Mouse (Mus musculus) midbrain, embryonic 16.5 days (tissue): ENCODE results near the gene Capn12. TPM values are rescaled to one million over a fixed set of nuclear protein-coding genes. Genes with fewer than 3 reads are reported as not detected.
"Not testable (repeated sequence)": the region's sequence is repeated elsewhere in the genome, so short reads cannot be mapped to it uniquely, and the experiment has no call there.

ENCODE experiments used
- ATAC-seq: fragments of 200-750 bp; cut with Nextera tagmentation; 2 replicates; pipeline ENCODE4 v1.8.0; 2017; ENCODE audit warnings: moderate TSS enrichment
- H3K27ac ChIP-seq: fragments of 300-500 bp; sonication (generic); 2 replicates; pipeline ENCODE4 v1.5.1; 2014; ENCODE audit warnings: mild to moderate bottlenecking, low read length, mixed read lengths
- H3K27me3 ChIP-seq: fragments of 300-500 bp; sonication (generic); 2 replicates; pipeline ENCODE4 v1.6.1; 2014; ENCODE audit warnings: low read depth, low read length, mixed read lengths; ENCODE audit not compliant: control insufficient read depth, insufficient read depth
- H3K36me3 ChIP-seq: fragments of 300-500 bp; sonication (generic); 2 replicates; pipeline ENCODE4 v1.6.1; 2014; ENCODE audit warnings: mild to moderate bottlenecking, low read length, moderate library complexity, mixed read lengths; ENCODE audit not compliant: control insufficient read depth, insufficient read depth
- H3K4me1 ChIP-seq: fragments of 300-500 bp; sonication (generic); 2 replicates; pipeline ENCODE4 v1.6.1; 2014; ENCODE audit warnings: mild to moderate bottlenecking, low read length, mixed read lengths; ENCODE audit not compliant: control insufficient read depth, insufficient read depth
- H3K4me2 ChIP-seq: fragments of 300-500 bp; sonication (generic); 2 replicates; pipeline ENCODE4 v1.6.1; 2014; ENCODE audit warnings: mild to moderate bottlenecking, low read length, mixed read lengths
- H3K4me3 ChIP-seq: fragments of 300-500 bp; sonication (generic); 2 replicates; pipeline ENCODE4 v1.5.1; 2014; ENCODE audit warnings: low read depth, mild to moderate bottlenecking, low read length, moderate library complexity, mixed read lengths
- H3K9ac ChIP-seq: fragments of 300-500 bp; sonication (generic); 2 replicates; pipeline ENCODE4 v1.6.1; 2014; ENCODE audit warnings: low read depth, low read length, mixed read lengths
- H3K9me3 ChIP-seq: fragments of 300-500 bp; sonication (generic); replicated peaks from 2 replicates; pipeline ENCODE4 v1.6.1; 2014; ENCODE audit warnings: mild to moderate bottlenecking, low read length, mixed read lengths; ENCODE audit not compliant: control insufficient read depth, poor library complexity, severe bottlenecking
- WGBS: fragments of 180-500 bp; shearing (Covaris S2); extraction: QIAGEN DNeasy Blood & Tissue Kit; methylation state at CpG from one replicate; pipeline ENCODE4 v1.1.7; 2014; 5-methylcytosine and 5-hydroxymethylcytosine counted together
- polyA plus RNA-seq: library from polyadenylated mRNA; unstranded; fragments of >200 nt; fragmentation: Nextera tagmentation; extraction: Ambion mirVana; gene quantifications from 2 replicates; pipeline ENCODE4 v1.2.1, GENCODE M21; 2015

Capn12 gene
- polyA plus RNA-seq, 1 experiment from 2014 or later = 0.40 TPM

GRCm38 (mm10) chr7:28860898-28861297, 20.3 kb upstream of the Capn12 start:
- H3K36me3 ChIP-seq = no peaks in the 10 kb centered on the region
- no peak overlapping the region for H3K27ac ChIP-seq
- no peaks in the 10 kb centered on the region for H3K27me3 ChIP-seq
- no peaks in the 10 kb centered on the region for H3K9me3 ChIP-seq
- H3K4me2 ChIP-seq = no peak overlapping the region
- H3K4me1 ChIP-seq = no peaks in the 10 kb centered on the region; the same call in 1 of the 2 replicates
- H3K9ac ChIP-seq = no peak overlapping the region
- ATAC-seq = no peak
- no peak overlapping the region for H3K4me3 ChIP-seq
- 86% methylated on average over 6 of the region's 6 CpGs for WGBS

GRCm38 (mm10) chr7:28862817-28863499, 18.3 kb upstream of the Capn12 start:
- H3K36me3 ChIP-seq = no peaks in the 10 kb centered on the region
- H3K4me2 ChIP-seq = no peak overlapping the region
- no peaks in the 10 kb centered on the region for H3K27me3 ChIP-seq
- H3K4me3 ChIP-seq = no peak overlapping the region
- ATAC-seq = no peak
- no peak overlapping the region for H3K9ac ChIP-seq
- H3K9me3 ChIP-seq = no peaks in the 10 kb centered on the region
- WGBS = 86% methylated on average over 15 of the region's 15 CpGs
- no peaks in the 10 kb centered on the region; the same call in 1 of the 2 replicates for H3K4me1 ChIP-seq
- H3K27ac ChIP-seq = no peak overlapping the region

DNA sequence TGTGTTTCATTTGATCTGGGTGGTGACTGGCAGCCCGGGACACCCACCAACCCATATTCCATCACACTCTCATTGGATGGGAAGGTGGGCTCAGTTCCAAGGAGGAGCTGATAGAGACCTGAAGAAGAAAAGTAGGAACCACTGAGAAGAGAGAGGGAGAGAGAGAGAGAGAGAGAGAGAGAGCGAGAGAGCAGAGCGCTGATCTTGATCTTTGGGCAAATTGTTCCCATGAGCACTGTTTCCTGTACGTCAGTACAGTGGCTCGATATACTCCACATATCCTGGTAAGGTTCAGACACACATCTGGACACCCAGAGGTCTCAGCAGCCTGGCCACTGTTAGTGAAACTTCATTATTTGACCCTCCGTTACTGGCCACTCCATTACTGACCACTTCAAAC, 17.7 kb upstream of the Capn12 start, which contains the start of gene Lgals7:
Gene Lgals7, plus strand, starts transcription at position 314 of the 400 bp plus-strand sequence.
- H3K9me3 ChIP-seq = no peaks in the 10 kb centered on the region
- no peak within 1 kb of the TSS for H3K4me2 ChIP-seq

DNA sequence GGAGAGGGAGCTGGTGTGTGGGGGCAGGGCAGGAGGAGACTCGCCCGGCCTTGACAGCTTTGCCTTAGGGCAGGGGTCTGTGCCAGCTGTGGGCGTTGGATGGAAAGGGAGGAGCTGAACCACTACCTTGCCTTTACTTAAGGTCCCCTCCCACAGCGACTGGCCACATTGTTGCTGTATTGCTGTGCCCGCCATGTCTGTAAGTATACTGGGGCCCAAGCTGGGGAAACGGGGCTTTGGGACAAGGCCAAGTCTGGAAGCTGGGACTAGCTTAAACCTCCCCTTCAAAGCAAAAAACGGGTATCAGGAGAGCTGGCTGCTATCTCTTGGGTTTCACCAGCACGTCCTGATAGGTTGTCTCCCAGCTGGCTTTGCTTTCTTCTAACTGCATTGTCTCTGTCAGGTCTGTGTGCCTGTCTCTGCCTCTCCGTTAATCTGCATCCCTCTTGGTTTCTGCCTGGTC, 16.9 kb upstream of the Capn12 start:
- 42% methylated on average over 9 of the region's 9 CpGs for WGBS
- Histone ChIP-seq H3K36me3 (no peaks in the 10 kb centered on the region), H3K27ac (no peak overlapping the region), H3K9ac (peak overlapping the region; percentile 16; the same call in 1 of the 2 replicates), H3K9me3 (no peaks in the 10 kb centered on the region), H3K4me3 (no peak overlapping the region), H3K4me1 (no peaks in the 10 kb centered on the region; the same call in 1 of the 2 replicates), H3K27me3 (no peaks in the 10 kb centered on the region), H3K4me2 (no peak overlapping the region)
- ATAC-seq = peak; percentile 14; the same call in 1 of the 2 replicates

More for the DNA sequence above, 17.7 kb upstream of the Capn12 start, which contains the start of gene Lgals7:
- Histone ChIP-seq H3K27me3 (no peaks in the 10 kb centered on the region), H3K4me3 (no peak within 1 kb of the TSS), H3K36me3 (no peaks in the 10 kb centered on the region), H3K9ac (peak within 1 kb of the TSS; percentile 16; the same call in 1 of the 2 replicates), H3K27ac (no peak within 1 kb of the TSS), H3K4me1 (no peaks in the 10 kb centered on the region; the same call in 1 of the 2 replicates)
- WGBS = 80% methylated on average over 6 of the region's 6 CpGs
- ATAC-seq = no peak; the same call in 1 of the 2 replicates

DNA sequence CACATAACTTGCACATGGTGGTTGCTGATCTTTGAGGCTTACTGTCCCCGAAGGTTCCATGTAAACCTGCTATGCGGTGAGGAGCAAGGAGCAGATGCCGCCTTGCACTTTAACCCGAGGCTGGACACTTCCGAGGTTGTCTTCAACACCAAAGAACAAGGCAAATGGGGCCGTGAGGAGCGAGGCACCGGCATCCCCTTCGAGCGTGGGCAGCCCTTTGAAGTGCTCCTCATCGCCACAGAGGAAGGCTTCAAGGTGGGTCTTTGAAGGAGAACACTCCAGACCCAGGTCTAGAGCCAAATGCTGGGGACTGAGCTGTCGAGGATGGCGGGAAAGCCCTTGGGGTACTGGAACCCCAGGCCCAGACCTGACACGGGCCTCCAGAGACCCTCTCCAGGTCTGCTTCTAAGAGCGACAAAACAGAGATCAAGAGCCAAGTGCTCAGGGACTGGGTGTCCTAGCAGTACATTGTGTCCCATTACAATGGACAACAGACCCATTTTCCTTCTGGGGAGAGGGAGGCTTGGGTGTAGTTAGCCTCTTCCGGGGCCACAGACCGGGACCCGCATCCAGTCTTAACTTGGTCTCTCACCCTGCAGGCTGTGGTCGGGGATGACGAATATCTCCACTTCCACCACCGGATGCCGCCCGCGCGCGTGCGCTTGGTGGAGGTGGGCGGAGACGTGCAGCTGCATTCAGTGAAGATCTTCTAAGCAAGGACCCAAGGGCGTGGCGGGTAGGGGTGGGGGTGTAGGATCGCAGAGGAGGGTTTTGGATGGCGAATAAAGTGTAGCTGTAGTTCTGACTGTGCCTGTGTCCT, 15.5 kb upstream of the Capn12 start:
- peak overlapping the region; percentile 46 for H3K9ac ChIP-seq
- 47% methylated on average over 33 of the region's 33 CpGs for whole genome bisulfite sequencing
- peak; percentile 71 for ATAC-seq
- no peaks in the 10 kb centered on the region for H3K27me3 ChIP-seq
- H3K9me3 ChIP-seq = no peaks in the 10 kb centered on the region
- no peaks in the 10 kb centered on the region for H3K36me3 ChIP-seq
- H3K4me1 ChIP-seq = no peaks in the 10 kb centered on the region; the same call in 1 of the 2 replicates
- H3K4me3 ChIP-seq = peak overlapping the region; percentile 30
- H3K4me2 ChIP-seq = peak overlapping the region; percentile 59
- no peak overlapping the region for H3K27ac ChIP-seq

GRCm38 (mm10) chr7:28866769-28867507, 14.3 kb upstream of the Capn12 start:
- Histone ChIP-seq H3K27ac (no peak overlapping the region), H3K4me3 (no peak overlapping the region), H3K27me3 (no peaks in the 10 kb centered on the region), H3K9me3 (no peaks in the 10 kb centered on the region), H3K4me2 (no peak overlapping the region), H3K9ac (no peak overlapping the region), H3K4me1 (no peaks in the 10 kb centered on the region; the same call in 1 of the 2 replicates), H3K36me3 (no peaks in the 10 kb centered on the region)
- WGBS = 92% methylated on average over 28 of the region's 28 CpGs
- no peak for ATAC-seq

- WGBS = 32% methylated on average over 23 of the region's 23 CpGs
- not testable (repeated sequence) for H3K27me3 ChIP-seq, H3K4me1 ChIP-seq
Observed at GRCm38 (mm10) chr7:28867508-28868340, 13.5 kb upstream of the Capn12 start.

More at GRCm38 (mm10) chr7:28867508-28868340, 13.5 kb upstream of the Capn12 start:
- H3K4me3 ChIP-seq, H3K36me3 ChIP-seq, H3K27ac ChIP-seq, ATAC-seq, H3K9ac ChIP-seq, H3K9me3 ChIP-seq, H3K4me2 ChIP-seq: not testable (repeated sequence)
